Mouse (Mus musculus) megakaryocyte, embryonic 14.5 days (primary cell): ENCODE measurements around the gene Dab1. TPM values are rescaled to one million over a fixed set of nuclear protein-coding genes. Genes with fewer than 3 reads are reported as not detected.

Source experiments
- H3K27me3 ChIP-seq: replicated peaks from 2 replicates; pipeline ENCODE3; 2012; ENCODE audit warnings: inconsistent platforms
- H3K36me3 ChIP-seq: replicated peaks from 2 replicates; pipeline ENCODE3; 2012; ENCODE audit warnings: low read length, inconsistent platforms, mixed read lengths
- H3K4me1 ChIP-seq: 2 replicates; pipeline ENCODE4 v1.6.1; 2012; ENCODE audit warnings: inconsistent platforms
- H3K4me3 ChIP-seq: replicated peaks from 2 replicates; pipeline ENCODE3; 2012; ENCODE audit warnings: moderate library complexity, mild to moderate bottlenecking, inconsistent platforms
- H3K9me3 ChIP-seq: 2 replicates; pipeline ENCODE4 v1.6.1; 2012; ENCODE audit warnings: inconsistent platforms
- FLI1 ChIP-seq: IDR thresholded peaks from 2 replicates; pipeline ENCODE4 v1.6.1; 2012; ENCODE audit warnings: low read length, inconsistent platforms, mixed read lengths
- GATA1 ChIP-seq: IDR thresholded peaks from 3 replicates; pipeline ENCODE4 v1.6.1; 2012; ENCODE audit warnings: mixed read lengths, low read length, inconsistent platforms, borderline replicate concordance
- polyA plus RNA-seq: library from polyadenylated mRNA; stranded (reverse); fragments of >175 nt; gene quantifications from 2 replicates; pipeline ENCODE4 v1.2.3, GENCODE M21; 2012; ENCODE audit warnings: low replicate concordance; ENCODE audit not compliant: insufficient read depth

The Dab1 gene
- polyA plus RNA-seq, 1 experiment: not detected

DNA sequence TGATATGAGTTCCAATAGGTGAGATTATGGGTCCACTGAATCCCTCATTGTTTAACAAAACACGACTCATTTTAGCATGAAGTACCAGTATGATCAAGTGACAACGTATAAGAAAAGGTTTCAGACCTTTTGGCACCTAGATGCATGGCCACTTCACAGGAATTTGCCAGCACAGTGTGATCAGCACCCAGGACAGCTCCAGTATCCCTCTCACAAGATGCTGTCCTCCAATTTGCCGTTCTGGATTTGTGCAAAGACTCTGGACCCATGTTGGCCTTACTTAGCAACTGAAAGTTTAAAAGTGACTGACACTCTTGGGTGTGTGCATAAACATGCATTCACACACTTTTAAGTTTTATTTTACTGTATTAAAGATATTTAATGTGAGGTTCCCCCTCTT, 256.4 kb downstream of the Dab1 start:
- H3K27me3 ChIP-seq: no peaks in the 10 kb centered on the region
- H3K9me3 ChIP-seq: peaks cover 21% of the 10 kb centered on the region; the same call in 1 of the 2 replicates
- no peaks in the 10 kb centered on the region for H3K4me1 ChIP-seq
- H3K4me3 ChIP-seq: no peak overlapping the region
- no peaks in the 10 kb centered on the region for H3K36me3 ChIP-seq
- TF ChIP-seq FLI1 (no peak), GATA1 (no peak)

DNA sequence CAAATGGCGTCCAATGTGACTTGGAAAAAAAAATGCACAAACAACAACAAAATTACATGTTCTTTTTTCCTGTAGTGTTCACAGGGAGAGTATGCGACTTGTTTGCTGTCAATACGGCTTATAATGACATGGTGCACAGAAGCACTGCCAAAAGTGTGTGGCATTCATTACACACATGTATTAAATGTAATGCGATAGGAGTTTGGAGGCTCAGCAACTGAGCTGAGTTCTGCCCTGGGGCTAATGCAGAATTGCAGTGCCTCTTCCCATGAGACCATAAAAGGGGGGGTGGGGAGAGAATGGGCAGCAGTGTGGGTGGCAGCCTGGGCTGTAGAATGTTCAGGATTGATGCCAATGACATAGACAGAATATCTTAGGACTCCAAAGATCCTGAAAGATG, 259.7 kb downstream of the Dab1 start:
- no peaks in the 10 kb centered on the region for H3K4me1 ChIP-seq
- TF ChIP-seq GATA1 (no peak), FLI1 (no peak)
- H3K4me3 ChIP-seq: no peak overlapping the region
- peaks cover 14% of the 10 kb centered on the region; the same call in 1 of the 2 replicates for H3K9me3 ChIP-seq
- no peaks in the 10 kb centered on the region for H3K27me3 ChIP-seq
- H3K36me3 ChIP-seq: no peaks in the 10 kb centered on the region

DNA sequence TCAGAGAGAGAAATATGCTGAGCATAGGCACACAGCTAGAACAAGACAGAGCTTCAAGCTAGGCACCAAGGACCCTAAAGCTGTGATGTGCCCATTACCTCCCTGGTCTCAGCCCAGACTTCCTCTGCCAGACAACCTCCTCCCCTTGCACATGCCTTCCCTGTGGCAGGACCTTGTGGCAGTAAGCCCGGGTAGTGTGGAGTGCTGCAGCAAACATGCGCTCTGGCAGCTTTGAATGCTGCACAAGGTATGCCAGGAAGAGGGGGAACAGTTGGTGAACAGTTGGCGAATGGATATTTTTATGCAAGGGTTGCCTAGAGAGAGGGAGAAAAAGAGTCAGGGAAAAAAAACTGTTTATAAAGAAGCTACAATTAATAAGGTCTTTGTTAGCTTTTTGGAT, 262.5 kb downstream of the Dab1 start:
- H3K4me3 ChIP-seq: no peak overlapping the region
- H3K36me3 ChIP-seq: no peaks in the 10 kb centered on the region
- peaks cover 10% of the 10 kb centered on the region; the same call in 1 of the 2 replicates for H3K9me3 ChIP-seq
- no peaks in the 10 kb centered on the region for H3K27me3 ChIP-seq
- no peaks in the 10 kb centered on the region for H3K4me1 ChIP-seq
- TF ChIP-seq GATA1 (no peak), FLI1 (no peak)

DNA sequence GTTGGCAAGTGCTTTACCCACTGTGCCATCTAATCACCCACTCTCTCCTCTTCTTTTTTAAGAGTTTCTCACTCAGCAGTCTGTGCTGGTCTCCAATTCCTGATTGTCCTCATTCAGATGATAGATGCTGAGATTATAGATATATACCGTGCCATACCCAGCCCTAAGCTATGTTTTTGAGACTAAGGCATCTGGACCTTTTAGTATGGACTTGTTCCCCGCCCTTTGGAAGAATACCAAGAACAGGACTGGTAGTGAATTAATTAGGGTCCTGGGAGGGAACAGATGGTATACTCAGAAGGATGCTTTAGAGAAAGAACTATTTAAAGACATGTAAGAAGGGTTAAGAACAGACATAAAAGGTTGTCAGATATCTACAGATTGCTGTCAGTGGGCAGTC, 268.9 kb downstream of the Dab1 start:
- Histone ChIP-seq H3K36me3 (no peaks in the 10 kb centered on the region), H3K4me3 (no peak overlapping the region), H3K27me3 (no peaks in the 10 kb centered on the region), H3K4me1 (no peaks in the 10 kb centered on the region), H3K9me3 (peaks cover 3% of the 10 kb centered on the region; the same call in 1 of the 2 replicates)
- TF ChIP-seq FLI1 (no peak), GATA1 (no peak)

DNA sequence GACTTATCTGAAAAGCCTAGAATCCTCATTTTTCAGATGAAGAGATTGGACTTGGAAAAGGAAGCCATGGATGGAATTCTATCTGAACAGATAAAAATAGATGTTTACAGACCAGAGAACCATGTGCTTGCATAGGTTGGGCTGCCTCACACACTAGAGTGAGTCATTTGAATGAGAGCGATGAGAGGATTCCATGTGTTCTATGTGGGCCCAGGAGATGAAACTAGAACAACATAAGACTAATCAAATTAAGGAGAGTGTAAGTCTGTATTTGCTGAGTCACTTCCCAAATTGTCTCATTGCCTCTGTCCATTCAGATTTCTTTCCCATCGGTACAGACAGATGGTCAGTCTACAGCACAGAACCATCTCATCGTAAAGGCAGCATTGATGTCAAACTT, 270.0 kb downstream of the Dab1 start:
- no peak overlapping the region for H3K4me3 ChIP-seq
- H3K9me3 ChIP-seq: peaks cover 3% of the 10 kb centered on the region; the same call in 1 of the 2 replicates
- no peaks in the 10 kb centered on the region for H3K36me3 ChIP-seq
- H3K27me3 ChIP-seq: no peaks in the 10 kb centered on the region
- TF ChIP-seq FLI1: no peak
- H3K4me1 ChIP-seq: no peaks in the 10 kb centered on the region

DNA sequence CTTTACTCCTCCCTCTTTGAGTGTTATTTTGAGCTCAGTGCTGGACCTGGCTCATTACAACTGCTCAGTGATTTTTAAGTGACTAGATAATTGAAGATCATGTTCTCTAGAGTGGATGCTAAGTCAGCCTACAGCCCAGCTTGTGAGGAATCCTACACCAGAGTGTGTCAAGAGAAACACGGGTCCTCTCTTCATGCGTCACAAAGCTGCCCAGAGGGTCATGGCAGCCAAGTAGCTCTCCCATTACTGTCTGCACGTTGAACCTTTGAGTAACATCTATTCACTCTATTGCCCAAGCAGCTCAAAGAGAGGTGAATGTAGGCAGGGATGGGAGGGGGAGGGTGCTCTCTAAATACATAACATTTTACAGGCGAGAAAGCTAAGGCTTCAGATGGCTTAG, 277.6 kb downstream of the Dab1 start:
- Histone ChIP-seq H3K9me3 (peaks cover 44% of the 10 kb centered on the region), H3K4me1 (no peaks in the 10 kb centered on the region), H3K4me3 (no peak overlapping the region), H3K27me3 (no peaks in the 10 kb centered on the region), H3K36me3 (no peaks in the 10 kb centered on the region)
- TF ChIP-seq GATA1 (no peak), FLI1 (no peak)

DNA sequence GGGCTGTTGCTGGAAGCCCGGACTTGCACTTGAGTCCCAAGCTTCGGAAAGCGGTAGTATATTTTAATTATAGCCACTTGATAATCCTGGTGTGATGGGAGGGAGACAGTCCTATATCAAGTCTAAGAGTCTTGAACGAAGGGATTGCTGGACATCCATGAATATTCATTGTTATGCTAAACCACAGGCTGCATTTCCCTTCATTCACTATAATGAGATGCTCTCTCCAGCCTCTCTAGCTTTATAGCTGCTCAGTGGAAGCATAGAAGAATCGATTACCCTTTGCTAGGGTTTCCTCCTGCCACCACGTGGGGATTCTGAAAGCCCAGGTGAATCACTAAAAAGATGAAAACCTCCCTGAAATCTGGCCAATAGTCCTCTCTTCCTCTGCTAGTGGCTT, 278.5 kb downstream of the Dab1 start:
- TF ChIP-seq FLI1 (no peak), GATA1 (no peak)
- no peaks in the 10 kb centered on the region for H3K4me1 ChIP-seq
- H3K36me3 ChIP-seq: no peaks in the 10 kb centered on the region
- H3K9me3 ChIP-seq: peaks cover 47% of the 10 kb centered on the region
- H3K27me3 ChIP-seq: no peaks in the 10 kb centered on the region
- no peak overlapping the region for H3K4me3 ChIP-seq

DNA sequence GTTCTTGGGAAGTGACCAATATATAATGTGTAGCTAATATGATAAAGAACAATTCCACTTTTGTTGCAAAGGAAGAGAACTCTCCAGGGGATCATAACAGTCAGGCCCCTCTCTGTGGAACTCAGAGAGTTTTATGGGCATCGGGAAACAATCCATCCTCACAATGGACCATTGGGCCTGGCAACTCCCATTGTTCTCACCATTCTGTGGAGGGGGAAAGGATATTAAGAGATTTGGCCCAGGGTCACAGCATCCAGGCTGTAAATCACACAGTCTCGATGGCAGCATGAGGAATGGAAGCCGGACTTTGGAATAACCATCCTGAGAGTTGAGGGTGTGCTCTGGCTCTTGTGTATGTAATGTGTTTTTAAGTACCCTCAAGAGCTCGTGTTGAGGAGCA, 292.3 kb downstream of the Dab1 start:
- Histone ChIP-seq H3K9me3 (peaks cover 29% of the 10 kb centered on the region; the same call in 1 of the 2 replicates), H3K4me1 (no peaks in the 10 kb centered on the region), H3K27me3 (no peaks in the 10 kb centered on the region), H3K4me3 (no peak overlapping the region), H3K36me3 (no peaks in the 10 kb centered on the region)
- TF ChIP-seq FLI1 (no peak), GATA1 (no peak)

DNA sequence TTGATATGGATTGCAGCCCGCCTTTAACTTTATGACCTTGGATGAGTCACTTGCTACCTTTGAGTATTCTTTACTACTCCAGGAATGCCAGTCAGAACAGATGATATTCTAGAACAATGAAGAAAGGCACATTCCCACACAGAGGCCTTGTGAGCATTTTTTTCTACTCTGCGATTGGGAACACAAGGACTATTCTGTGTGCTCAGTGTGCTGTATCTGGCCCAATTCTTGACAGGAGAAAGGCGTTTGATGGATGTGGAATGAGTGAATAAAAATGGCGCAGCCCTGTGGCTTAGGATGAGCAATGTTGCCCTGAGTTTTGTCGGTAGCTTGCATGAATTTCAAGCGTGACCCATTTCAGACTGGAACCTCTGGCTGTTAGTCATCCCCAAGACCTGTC, 292.9 kb downstream of the Dab1 start:
- peaks cover 25% of the 10 kb centered on the region; the same call in 1 of the 2 replicates for H3K9me3 ChIP-seq
- H3K4me1 ChIP-seq: no peaks in the 10 kb centered on the region

DNA sequence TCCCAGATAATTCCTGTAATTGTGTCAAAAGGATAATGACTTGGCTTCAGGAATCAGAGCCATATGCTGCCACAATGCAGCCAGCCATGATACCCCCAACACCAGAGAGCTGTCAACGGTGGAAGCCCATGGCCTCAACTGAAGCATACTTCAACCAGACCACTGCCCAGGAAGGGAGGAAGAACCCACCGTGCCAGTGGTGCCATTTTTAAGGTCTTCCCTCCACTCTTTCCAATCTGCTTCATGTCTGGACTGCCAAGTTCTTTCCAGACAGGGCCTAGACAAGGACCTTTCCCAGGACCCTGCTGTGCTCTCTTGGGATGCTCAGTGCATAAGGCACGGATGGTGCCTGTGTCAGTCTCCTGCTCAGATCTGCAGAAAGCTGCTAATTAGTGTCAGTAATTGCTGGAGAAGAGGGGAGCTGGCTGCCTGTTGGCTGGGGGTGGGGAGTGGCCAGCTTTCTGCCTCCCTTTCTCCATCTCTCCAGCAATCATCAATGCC, 303.3 kb downstream of the Dab1 start:
- Histone ChIP-seq H3K4me1 (no peaks in the 10 kb centered on the region), H3K36me3 (no peaks in the 10 kb centered on the region), H3K9me3 (peaks cover 14% of the 10 kb centered on the region; the same call in 1 of the 2 replicates), H3K4me3 (no peak overlapping the region), H3K27me3 (no peaks in the 10 kb centered on the region)
- TF ChIP-seq FLI1: no peak
- no peak for TF ChIP-seq GATA1

More for the DNA sequence above, 292.9 kb downstream of the Dab1 start:
- TF ChIP-seq FLI1 (no peak), GATA1 (no peak)
- H3K36me3 ChIP-seq: no peaks in the 10 kb centered on the region
- H3K27me3 ChIP-seq: no peaks in the 10 kb centered on the region
- no peak overlapping the region for H3K4me3 ChIP-seq

DNA sequence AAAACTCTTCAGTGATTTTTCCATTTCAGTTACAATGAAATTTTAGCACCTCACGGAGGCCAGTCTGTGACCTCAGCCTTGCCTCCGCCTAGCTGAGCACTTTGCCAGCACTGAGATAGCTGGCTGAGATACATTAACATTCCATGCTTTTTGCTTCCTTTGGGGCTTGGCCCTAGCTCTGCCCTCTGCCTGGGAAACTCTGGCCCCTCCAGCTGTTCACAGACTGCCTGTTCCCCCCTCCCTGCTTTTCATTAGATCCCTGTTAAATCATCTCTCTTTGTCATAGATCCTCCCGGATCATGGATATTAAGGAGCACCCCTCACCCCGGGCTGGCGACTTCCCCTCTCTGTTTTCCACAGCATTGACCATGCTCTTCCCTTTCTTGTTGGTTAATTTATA, 307.5 kb downstream of the Dab1 start:
- Histone ChIP-seq H3K27me3 (no peaks in the 10 kb centered on the region), H3K36me3 (no peaks in the 10 kb centered on the region), H3K4me3 (no peak overlapping the region), H3K4me1 (no peaks in the 10 kb centered on the region), H3K9me3 (peaks cover 19% of the 10 kb centered on the region)
- TF ChIP-seq GATA1: no peak
- TF ChIP-seq FLI1: no peak
